In genomic region chr4:123412528-123412878, GRCm38 (mm10) we compare ENCODE assay signal across 8 mouse cellular contexts.
DNase-seq lines count a peak whose midpoint lies in the region; ATAC-seq and TF ChIP-seq lines count a peak whose summit lies in the region.

No protein-coding gene starts in this region.

- TF ChIP-seq CTCF in lung, adult 2 months (IDR thresholded peaks at IDR 0.05; ENCODE audit: insufficient read depth, low read length), result no peak

- TF ChIP-seq POLR2A in lung, adult 2 months (IDR thresholded peaks at IDR 0.05; ENCODE audit: borderline replicate concordance, extremely low read depth, low read depth, low read length), result no peak

- no peaks in the 10 kb centered on the region for H3K27me3 ChIP-seq in forebrain, embryonic 11.5 days (ENCODE audit: control insufficient read depth, insufficient read depth, low read length)
- H3K27me3 ChIP-seq in limb, embryonic 10.5 days (ENCODE audit: low read depth, poor library complexity, severe bottlenecking), result no peaks in the 10 kb centered on the region
- no peaks in the 10 kb centered on the region for H3K27me3 ChIP-seq in neural tube, embryonic 14.5 days (ENCODE audit: control insufficient read depth, insufficient read depth, low read length)

- H3K4me1 ChIP-seq in lung, adult 2 months (ENCODE audit: control insufficient read depth, insufficient read depth, low read length), result peaks cover 40% of the 10 kb centered on the region
- H3K4me1 ChIP-seq in forebrain, embryonic 11.5 days (replicated peaks; ENCODE audit: control insufficient read depth, insufficient read depth, low read length), result peaks cover 11% of the 10 kb centered on the region
- peaks cover 56% of the 10 kb centered on the region for H3K4me1 ChIP-seq in limb, embryonic 10.5 days
- H3K4me1 ChIP-seq in neural tube, embryonic 14.5 days (ENCODE audit: control insufficient read depth, insufficient read depth, low read length), result peaks cover 36% of the 10 kb centered on the region

- peak; percentile 44 for DNase-seq in lung, adult 2 months
- no peak for DNase-seq in lung, postnatal 10 days
- no peak for DNase-seq in forebrain, embryonic 11.5 days (ENCODE audit: low spot score)
- DNase-seq in limb, embryonic 10.5 days (ENCODE audit: low spot score), result peak; percentile 70
- no peak for DNase-seq in layer of hippocampus, adult 8-10 months (ENCODE audit: low spot score in 2 of 2)
- DNase-seq in B cell, adult 2 months, result no peak

- no peaks in the 10 kb centered on the region; the same call in 1 of the 2 replicates for H3K36me3 ChIP-seq in forebrain, embryonic 11.5 days (ENCODE audit: control insufficient read depth, insufficient read depth, low read length)
- peaks cover 30% of the 10 kb centered on the region for H3K36me3 ChIP-seq in limb, embryonic 10.5 days
- H3K36me3 ChIP-seq in neural tube, embryonic 14.5 days (ENCODE audit: control insufficient read depth, insufficient read depth, low read length), result no peaks in the 10 kb centered on the region

- peak overlapping the region; percentile 90 for H3K4me2 ChIP-seq in forebrain, embryonic 11.5 days (ENCODE audit: low read depth, low read length, severe bottlenecking)
- H3K4me2 ChIP-seq in neural tube, embryonic 14.5 days (ENCODE audit: low read depth, low read length), result peak overlapping the region; percentile 88

- peak; percentile 10; the same call in 1 of the 2 replicates for ATAC-seq in forebrain, embryonic 11.5 days (replicated peaks; ENCODE audit: low FRiP score)
- no peak for ATAC-seq in neural tube, embryonic 14.5 days (ENCODE audit: low read depth)
- ATAC-seq in granulocyte monocyte progenitor cell, adult 5-6 weeks (replicated peaks; ENCODE audit: poor library complexity, severe bottlenecking), result no peak

- peak overlapping the region; percentile 90 for H3K4me3 ChIP-seq in lung, adult 2 months (replicated peaks; ENCODE audit: extremely low read depth, low read depth, low read length)
- peak overlapping the region; percentile 72 for H3K4me3 ChIP-seq in forebrain, embryonic 11.5 days (ENCODE audit: low read depth, low read length)
- peak overlapping the region; percentile 90 for H3K4me3 ChIP-seq in limb, embryonic 10.5 days
- H3K4me3 ChIP-seq in neural tube, embryonic 14.5 days (ENCODE audit: low read depth, low read length), result peak overlapping the region; percentile 60

- H3K27ac ChIP-seq in forebrain, embryonic 11.5 days (ENCODE audit: low read depth, low read length), result peak overlapping the region; percentile 97; the same call in 1 of the 2 replicates
- H3K27ac ChIP-seq in limb, embryonic 10.5 days, result peak overlapping the region; percentile 99
- H3K27ac ChIP-seq in neural tube, embryonic 14.5 days (ENCODE audit: low read depth, low read length), result peak overlapping the region; percentile 87

- WGBS in lung, adult 2 months, result 9% methylated on average over 6 of the region's 6 CpGs
- WGBS in forebrain, embryonic 11.5 days, result 8% methylated on average over 6 of the region's 6 CpGs
- 2% methylated on average over 6 of the region's 6 CpGs for WGBS in limb, embryonic 10.5 days
- WGBS in neural tube, embryonic 14.5 days, result 4% methylated on average over 6 of the region's 6 CpGs

- no peaks in the 10 kb centered on the region for H3K9me3 ChIP-seq in forebrain, embryonic 11.5 days (ENCODE audit: control insufficient read depth, low read length)
- no peaks in the 10 kb centered on the region for H3K9me3 ChIP-seq in limb, embryonic 10.5 days (replicated peaks)
- no peaks in the 10 kb centered on the region for H3K9me3 ChIP-seq in neural tube, embryonic 14.5 days (ENCODE audit: control insufficient read depth, low read length)

- peak overlapping the region; percentile 93 for H3K9ac ChIP-seq in forebrain, embryonic 11.5 days (ENCODE audit: low read length)
- H3K9ac ChIP-seq in neural tube, embryonic 14.5 days (replicated peaks; ENCODE audit: low read depth, low read length), result peak overlapping the region; percentile 84

Comparison
In these comparisons a context has a peak if more than half of its experiments do, and no peak if none do; other contexts are left out.
1. DNase-seq: peak in lung, adult 2 months (single experiment) and limb, embryonic 10.5 days (single experiment); none in lung, postnatal 10 days (single experiment), forebrain, embryonic 11.5 days (single experiment), layer of hippocampus, adult 8-10 months (0 of 2) and B cell, adult 2 months (0 of 2).
2. Peak in every context shown above with its lines, with median percentiles within 50 percentile points of each other: H3K4me3 ChIP-seq and H3K27ac ChIP-seq.